Mouse (Mus musculus) E14TG2a.4 (cell line): ENCODE data around the gene Rprd1b.

ENCODE experiments used
- CTCF ChIP-seq: conservative IDR thresholded peaks from 2 replicates; pipeline ENCODE4 v1.5.1; 2014; ENCODE audit warnings: low read length
- POU5F1 ChIP-seq: IDR thresholded peaks from 2 replicates; pipeline ENCODE4 v1.6.1; 2014; ENCODE audit warnings: low read length, borderline replicate concordance

- TF ChIP-seq CTCF = no peak
- TF ChIP-seq POU5F1 = no peak
These were observed 125.5 kb downstream of the Rprd1b start for GRCm38 (mm10) chr2:158153728-158154343.
